Mouse (Mus musculus): ENCODE results near the gene Kptn. TPM values are rescaled to one million over a fixed set of nuclear protein-coding genes. Genes with fewer than 3 reads are reported as not detected.

Gene Kptn
- polyA plus RNA-seq, 1 experiment from 2014 or later, result 34.5 TPM

DNA sequence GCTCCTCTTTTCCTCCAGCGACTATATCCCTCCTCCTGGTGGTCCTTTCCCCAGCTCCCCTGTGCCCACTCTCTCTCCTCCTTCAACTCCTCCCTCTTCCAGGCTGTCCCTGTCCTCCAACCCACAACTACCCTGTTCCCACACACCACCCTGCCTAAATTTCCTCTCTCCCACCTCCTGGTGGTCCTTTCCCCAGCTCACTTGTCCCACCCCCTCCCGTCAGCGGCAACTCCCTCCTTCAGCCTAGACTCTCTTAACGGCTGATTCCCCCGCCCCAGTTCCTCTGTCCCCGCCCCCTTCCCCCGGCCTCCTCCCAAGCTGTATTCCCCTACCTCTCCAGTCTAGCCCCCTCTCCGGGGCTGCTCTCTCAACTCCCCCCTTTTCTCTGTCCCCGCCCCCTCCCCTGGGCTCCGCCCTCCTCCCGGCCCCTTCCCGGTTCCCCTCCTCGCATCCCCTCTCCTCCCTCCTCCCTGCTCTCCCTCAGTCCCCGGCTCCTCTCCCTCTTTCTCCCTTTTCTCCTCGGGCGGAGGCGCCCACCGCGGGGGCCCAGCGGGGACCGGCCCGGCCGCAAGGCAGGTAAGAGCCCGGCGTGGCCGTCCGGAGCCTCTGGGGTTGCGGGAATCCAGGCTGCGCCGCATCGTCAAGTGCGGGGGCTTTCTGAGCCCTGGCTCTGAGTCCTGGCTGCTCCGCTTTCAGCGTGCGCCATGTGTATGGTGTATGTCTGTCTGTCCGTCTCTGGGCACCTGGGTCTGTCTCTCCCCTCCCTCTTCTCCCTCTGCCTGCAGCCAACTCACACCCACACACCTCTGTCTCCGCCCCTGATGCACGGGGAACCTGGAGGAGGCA is 10.4 kb downstream of the Kptn start:
- Histone ChIP-seq H3K27ac (ENCODE audit: low read depth, low read length) (peak overlapping the region; percentile 61), H3K4me1 (ENCODE audit: control insufficient read depth, insufficient read depth, low read length) (peaks cover 45% of the 10 kb centered on the region), H3K9me3 (replicated peaks; ENCODE audit: control insufficient read depth, low read length) (no peaks in the 10 kb centered on the region), H3K4me2 (ENCODE audit: low read length) (peak overlapping the region; percentile 73), H3K9ac (ENCODE audit: low read length) (peak overlapping the region; percentile 66), H3K27me3 (replicated peaks; ENCODE audit: control insufficient read depth, insufficient read depth, low read length) (no peaks in the 10 kb centered on the region), H3K36me3 (ENCODE audit: control insufficient read depth, insufficient read depth, low read length) (peaks cover 5% of the 10 kb centered on the region; the same call in 1 of the 2 replicates), H3K4me3 (ENCODE audit: low read depth, low read length) (peak overlapping the region; percentile 34)
- ATAC-seq, result peak; percentile 80
- DNase-seq (ENCODE audit: low spot score), result peak; percentile 91
- 1% methylated on average over 36 of the region's 38 CpGs for WGBS

DNA sequence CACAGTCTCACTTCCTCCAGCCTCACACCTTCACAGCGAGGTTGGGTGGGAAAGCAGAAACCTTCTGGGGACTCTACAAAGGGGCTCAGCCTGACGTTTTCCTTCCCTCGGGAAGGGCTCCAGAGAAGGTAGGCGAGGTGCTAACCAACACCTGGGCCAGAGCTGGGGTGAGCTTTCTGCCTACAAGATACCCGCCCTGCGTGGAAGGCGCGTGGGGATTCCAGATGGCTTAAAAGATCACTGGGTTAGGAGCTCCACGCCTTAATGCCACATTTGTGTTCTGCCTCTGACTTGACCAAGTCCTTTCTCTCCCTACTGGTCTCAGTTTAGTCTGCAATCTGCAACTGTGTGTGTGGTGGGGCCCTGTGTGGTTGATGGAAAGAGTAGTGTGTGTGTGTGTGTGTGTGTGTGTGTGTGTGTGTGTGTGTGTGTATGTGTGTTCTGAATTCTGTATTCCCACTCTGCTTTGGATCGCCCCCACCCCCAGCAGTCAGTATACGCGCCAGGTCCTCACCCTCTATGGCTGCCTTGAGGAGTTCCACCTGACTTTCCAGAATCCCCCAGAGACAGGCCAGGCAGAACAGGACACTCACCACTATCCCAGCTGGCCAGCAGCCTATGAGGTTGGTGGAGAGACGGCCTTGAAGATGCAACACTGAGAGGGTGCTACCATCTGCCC is 11.4 kb downstream of the Kptn start:
- H3K9ac ChIP-seq (ENCODE audit: low read length), result peak overlapping the region; percentile 66
- no peak for ATAC-seq
- WGBS, result 38% methylated on average over 13 of the region's 13 CpGs
- H3K27me3 ChIP-seq (replicated peaks; ENCODE audit: control insufficient read depth, insufficient read depth, low read length), result no peaks in the 10 kb centered on the region
- H3K9me3 ChIP-seq (replicated peaks; ENCODE audit: control insufficient read depth, low read length), result no peaks in the 10 kb centered on the region
- peak overlapping the region; percentile 73 for H3K4me2 ChIP-seq (ENCODE audit: low read length)
- DNase-seq (ENCODE audit: low spot score), result no peak
- peaks cover 45% of the 10 kb centered on the region for H3K4me1 ChIP-seq (ENCODE audit: control insufficient read depth, insufficient read depth, low read length)
- peak overlapping the region; percentile 53; the same call in 1 of the 2 replicates for H3K27ac ChIP-seq (ENCODE audit: low read depth, low read length)
- peaks cover 2% of the 10 kb centered on the region; the same call in 1 of the 2 replicates for H3K36me3 ChIP-seq (ENCODE audit: control insufficient read depth, insufficient read depth, low read length)
- peak overlapping the region; percentile 34 for H3K4me3 ChIP-seq (ENCODE audit: low read depth, low read length)

DNA sequence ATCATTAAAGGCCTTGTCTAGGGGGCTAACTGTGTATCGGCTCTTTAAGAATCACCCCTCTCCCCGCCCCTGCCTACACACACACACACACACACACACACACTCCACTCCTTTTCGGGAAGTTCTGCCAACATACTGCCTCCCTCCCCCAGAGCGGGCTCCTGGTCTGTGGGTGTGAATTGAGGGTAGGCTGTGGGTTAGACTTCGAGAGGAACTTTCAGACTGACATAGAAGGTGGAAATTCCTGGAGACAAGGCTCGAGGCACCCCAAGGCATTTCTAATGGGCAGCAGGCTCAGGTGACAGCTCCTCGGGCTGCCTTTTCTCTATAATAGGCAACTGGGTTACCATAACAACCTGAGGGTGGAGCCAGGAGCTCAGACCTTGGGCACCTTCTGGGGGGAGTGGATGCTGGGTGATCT is 12.5 kb downstream of the Kptn start:
- ATAC-seq (no peak), DNase-seq (ENCODE audit: low spot score) (peak; percentile 70)
- Histone ChIP-seq H3K27ac (ENCODE audit: low read depth, low read length) (no peak overlapping the region), H3K4me1 (ENCODE audit: control insufficient read depth, insufficient read depth, low read length) (peaks cover 45% of the 10 kb centered on the region), H3K4me2 (ENCODE audit: low read length) (peak overlapping the region; percentile 73), H3K9me3 (replicated peaks; ENCODE audit: control insufficient read depth, low read length) (no peaks in the 10 kb centered on the region), H3K36me3 (ENCODE audit: control insufficient read depth, insufficient read depth, low read length) (peaks cover 4% of the 10 kb centered on the region), H3K4me3 (ENCODE audit: low read depth, low read length) (peak overlapping the region; percentile 1; the same call in 1 of the 2 replicates), H3K27me3 (replicated peaks; ENCODE audit: control insufficient read depth, insufficient read depth, low read length) (no peaks in the 10 kb centered on the region), H3K9ac (ENCODE audit: low read length) (no peak overlapping the region)
- 5% methylated on average over 7 of the region's 7 CpGs for WGBS

DNA sequence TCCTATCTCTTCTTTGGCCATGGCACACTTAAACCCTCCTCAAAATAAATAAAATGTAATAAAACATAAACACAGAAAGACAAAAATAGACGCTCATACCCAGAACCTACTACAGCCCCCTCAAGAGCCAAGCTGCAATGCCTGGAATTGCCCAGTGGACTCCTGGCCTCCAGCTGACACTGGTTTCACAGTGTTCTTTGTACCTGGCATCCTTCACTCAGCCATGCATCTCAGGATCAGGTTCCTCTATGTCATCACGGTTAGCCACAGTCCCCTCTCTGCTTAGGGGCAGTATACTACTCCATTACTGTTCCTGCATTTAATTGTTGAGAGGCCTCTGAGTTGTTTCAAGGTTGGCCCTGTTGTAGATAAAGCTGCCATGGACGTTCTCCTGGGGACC is 13.2 kb downstream of the Kptn start:
- DNase-seq (ENCODE audit: low spot score) (no peak), ATAC-seq (no peak)
- Histone ChIP-seq H3K36me3 (ENCODE audit: control insufficient read depth, insufficient read depth, low read length) (peaks cover 6% of the 10 kb centered on the region), H3K4me3 (ENCODE audit: low read depth, low read length) (no peak overlapping the region), H3K9ac (ENCODE audit: low read length) (no peak overlapping the region), H3K27me3 (replicated peaks; ENCODE audit: control insufficient read depth, insufficient read depth, low read length) (no peaks in the 10 kb centered on the region), H3K4me1 (ENCODE audit: control insufficient read depth, insufficient read depth, low read length) (peaks cover 45% of the 10 kb centered on the region), H3K27ac (ENCODE audit: low read depth, low read length) (0 out of 2 replicates have a peak overlapping the region, but pooled peaks have one; percentile 27), H3K4me2 (ENCODE audit: low read length) (peak overlapping the region; percentile 73; the same call in 1 of the 2 replicates), H3K9me3 (replicated peaks; ENCODE audit: control insufficient read depth, low read length) (no peaks in the 10 kb centered on the region)
- WGBS, result 66% methylated on average over 3 of the region's 3 CpGs

DNA sequence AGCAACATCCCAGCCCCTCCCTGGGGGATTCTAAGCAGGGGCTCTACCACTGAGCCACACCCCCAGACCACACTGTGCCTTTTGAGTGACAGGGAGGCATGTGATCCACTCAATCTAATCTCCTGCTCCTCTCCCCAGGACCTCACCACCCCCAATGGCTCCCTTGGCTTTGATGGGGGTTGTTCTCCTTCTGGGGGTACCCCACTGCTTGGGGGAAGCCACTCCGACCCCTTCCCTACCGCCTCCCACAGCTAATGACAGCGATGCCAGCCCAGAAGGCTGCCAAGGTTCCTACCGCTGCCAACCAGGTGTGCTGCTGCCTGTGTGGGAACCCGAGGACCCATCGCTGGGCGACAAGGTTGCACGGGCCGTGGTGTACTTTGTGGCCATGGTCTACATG is 14.0 kb downstream of the Kptn start:
- 90% methylated on average over 9 of the region's 9 CpGs for WGBS
- H3K9ac ChIP-seq (ENCODE audit: low read length), result no peak overlapping the region
- H3K36me3 ChIP-seq (ENCODE audit: control insufficient read depth, insufficient read depth, low read length), result peaks cover 6% of the 10 kb centered on the region
- H3K4me3 ChIP-seq (ENCODE audit: low read depth, low read length), result no peak overlapping the region
- no peak overlapping the region for H3K27ac ChIP-seq (ENCODE audit: low read depth, low read length)
- ATAC-seq, result no peak
- H3K9me3 ChIP-seq (replicated peaks; ENCODE audit: control insufficient read depth, low read length), result no peaks in the 10 kb centered on the region
- H3K27me3 ChIP-seq (replicated peaks; ENCODE audit: control insufficient read depth, insufficient read depth, low read length), result no peaks in the 10 kb centered on the region
- H3K4me2 ChIP-seq (ENCODE audit: low read length), result no peak overlapping the region
- DNase-seq (ENCODE audit: low spot score), result no peak
- H3K4me1 ChIP-seq (ENCODE audit: control insufficient read depth, insufficient read depth, low read length), result peaks cover 45% of the 10 kb centered on the region

DNA sequence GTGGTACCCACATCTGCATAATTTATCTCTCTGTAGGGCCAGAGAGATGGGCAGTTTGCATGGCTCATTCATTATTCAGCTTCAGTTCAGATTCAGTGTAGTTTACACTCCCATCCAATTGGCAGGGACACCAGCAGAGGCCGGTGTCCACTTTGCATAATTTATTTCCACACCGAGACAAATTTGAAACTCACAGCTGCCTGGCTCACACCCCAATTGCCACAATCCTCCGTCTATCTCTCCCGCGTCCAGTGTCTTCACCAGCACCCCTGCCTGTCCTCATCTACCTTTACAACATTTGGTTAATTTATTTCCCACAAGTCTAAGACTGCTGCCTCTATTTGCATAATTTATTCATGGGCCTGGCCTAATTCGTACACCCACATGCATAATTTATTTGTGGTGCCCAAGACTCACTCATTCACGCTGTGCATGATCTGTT is 15.3 kb downstream of the Kptn start:
- no peaks in the 10 kb centered on the region for H3K27me3 ChIP-seq (replicated peaks; ENCODE audit: control insufficient read depth, insufficient read depth, low read length)
- peak overlapping the region; percentile 21; the same call in 1 of the 2 replicates for H3K4me2 ChIP-seq (ENCODE audit: low read length)
- DNase-seq (ENCODE audit: low spot score) (peak; percentile 80), ATAC-seq (peak; percentile 62)
- peak overlapping the region; percentile 12; the same call in 1 of the 2 replicates for H3K4me3 ChIP-seq (ENCODE audit: low read depth, low read length)
- no peaks in the 10 kb centered on the region for H3K9me3 ChIP-seq (replicated peaks; ENCODE audit: control insufficient read depth, low read length)
- peaks cover 40% of the 10 kb centered on the region for H3K4me1 ChIP-seq (ENCODE audit: control insufficient read depth, insufficient read depth, low read length)
- 9% methylated on average over 7 of the region's 7 CpGs for WGBS
- H3K27ac ChIP-seq (ENCODE audit: low read depth, low read length), result peak overlapping the region; percentile 75; the same call in 1 of the 2 replicates
- 0 out of 2 replicates have a peak overlapping the region, but pooled peaks have one; percentile 2 for H3K9ac ChIP-seq (ENCODE audit: low read length)
- H3K36me3 ChIP-seq (ENCODE audit: control insufficient read depth, insufficient read depth, low read length), result peaks cover 6% of the 10 kb centered on the region

DNA sequence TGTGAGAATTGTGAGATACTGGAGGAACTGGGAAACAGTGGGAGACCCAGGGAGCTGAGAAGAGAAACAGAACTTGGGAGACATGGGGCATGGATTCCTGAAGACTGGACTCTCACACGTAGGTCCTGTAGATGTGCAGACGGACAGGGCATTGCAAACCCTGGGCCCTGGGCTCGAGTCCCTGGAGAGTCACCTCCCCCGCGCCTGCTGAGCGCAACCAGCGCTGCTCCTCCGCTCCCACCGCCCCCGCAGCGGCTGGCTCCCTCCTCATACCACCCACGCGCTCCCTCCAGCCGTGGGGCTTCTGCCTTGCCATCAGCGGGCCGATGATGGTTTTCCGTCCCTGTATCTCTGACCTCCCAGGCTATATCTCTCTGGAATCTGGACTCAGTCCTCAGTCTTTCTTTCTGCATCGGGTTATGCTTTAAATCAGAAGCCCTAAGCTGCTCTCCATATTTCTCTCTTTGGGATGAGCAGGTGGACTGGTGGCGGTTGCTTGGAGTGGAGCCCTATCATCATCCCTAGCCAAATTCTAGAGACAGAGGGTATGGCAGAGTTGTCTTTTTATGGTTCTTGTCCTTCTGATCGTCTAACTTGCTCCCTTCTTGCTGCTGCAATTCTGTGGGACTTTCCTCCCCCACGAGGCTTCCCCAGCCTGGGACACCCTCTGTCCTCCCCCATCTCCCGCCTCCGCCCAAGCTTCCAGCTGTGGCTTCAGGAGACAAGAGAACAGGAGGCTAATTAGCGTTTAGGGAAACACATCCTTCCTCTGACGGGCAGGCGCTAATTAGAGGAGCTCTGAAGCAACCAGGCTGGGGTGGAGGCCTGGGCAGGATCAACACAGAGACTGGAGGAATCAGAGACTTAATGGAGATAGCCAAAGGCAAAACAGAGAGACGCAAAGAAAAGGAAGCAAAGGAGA is 27.1 kb downstream of the Kptn start:
- Histone ChIP-seq H3K9ac (ENCODE audit: low read length) (no peak overlapping the region), H3K9me3 (replicated peaks; ENCODE audit: control insufficient read depth, low read length) (no peaks in the 10 kb centered on the region), H3K36me3 (ENCODE audit: control insufficient read depth, insufficient read depth, low read length) (peaks cover 15% of the 10 kb centered on the region; the same call in 1 of the 2 replicates), H3K27ac (ENCODE audit: low read depth, low read length) (peak overlapping the region; percentile 40; the same call in 1 of the 2 replicates), H3K4me3 (ENCODE audit: low read depth, low read length) (no peak overlapping the region), H3K4me2 (ENCODE audit: low read length) (no peak overlapping the region), H3K4me1 (ENCODE audit: control insufficient read depth, insufficient read depth, low read length) (peaks cover 7% of the 10 kb centered on the region; the same call in 1 of the 2 replicates), H3K27me3 (replicated peaks; ENCODE audit: control insufficient read depth, insufficient read depth, low read length) (no peaks in the 10 kb centered on the region)
- DNase-seq (ENCODE audit: low spot score), result peak; percentile 76
- 16% methylated on average over 27 of the region's 27 CpGs for WGBS
- peak; percentile 72 for ATAC-seq

DNA sequence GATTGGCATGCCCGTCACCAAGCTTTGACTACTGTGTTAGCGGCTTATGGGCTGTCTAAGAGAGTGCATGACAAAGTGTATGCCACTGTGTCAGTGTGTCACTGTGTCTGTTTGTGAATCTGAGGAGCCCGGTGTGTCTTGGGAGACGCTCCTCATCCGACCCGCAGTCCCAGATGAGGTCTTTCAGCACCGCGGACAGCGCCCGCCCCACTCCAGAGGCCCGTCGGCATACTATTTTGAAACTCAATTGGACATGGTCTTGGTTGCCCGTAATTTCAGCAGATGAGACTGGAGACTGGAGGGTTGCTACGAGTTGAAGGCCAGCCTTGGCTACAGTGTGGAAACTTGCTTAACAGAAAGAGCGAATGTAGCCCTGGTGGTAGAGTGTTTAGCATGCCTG is 27.9 kb downstream of the Kptn start:
- Histone ChIP-seq H3K4me1 (ENCODE audit: control insufficient read depth, insufficient read depth, low read length) (peaks cover 7% of the 10 kb centered on the region; the same call in 1 of the 2 replicates), H3K27ac (ENCODE audit: low read depth, low read length) (0 out of 2 replicates have a peak overlapping the region, but pooled peaks have one; percentile 40), H3K4me2 (ENCODE audit: low read length) (no peak overlapping the region), H3K9ac (ENCODE audit: low read length) (no peak overlapping the region), H3K27me3 (replicated peaks; ENCODE audit: control insufficient read depth, insufficient read depth, low read length) (no peaks in the 10 kb centered on the region), H3K36me3 (ENCODE audit: control insufficient read depth, insufficient read depth, low read length) (peaks cover 10% of the 10 kb centered on the region; the same call in 1 of the 2 replicates), H3K9me3 (replicated peaks; ENCODE audit: control insufficient read depth, low read length) (no peaks in the 10 kb centered on the region), H3K4me3 (ENCODE audit: low read depth, low read length) (no peak overlapping the region)
- WGBS, result 13% methylated on average over 15 of the region's 15 CpGs
- ATAC-seq, result peak; percentile 32; the same call in 1 of the 2 replicates
- DNase-seq (ENCODE audit: low spot score), result peak; percentile 13
